Mouse (Mus musculus) liver, embryonic 14.5 days (tissue): ENCODE results near the gene Samt1. TPM values are rescaled to one million over a fixed set of nuclear protein-coding genes. Genes with fewer than 3 reads are reported as not detected.
"Not testable (repeated sequence)": the region's sequence is repeated elsewhere in the genome, so short reads cannot be mapped to it uniquely, and the experiment has no call there.

Experiments used
- ATAC-seq: fragments of 200-750 bp; cut with Nextera tagmentation; 2 replicates; pipeline ENCODE4 v1.8.0; 2017; ENCODE audit warnings: moderate number of reproducible peaks, mild to moderate bottlenecking, moderate library complexity; ENCODE audit not compliant: insufficient read depth
- DNase-seq, 3 experiments: peaks; one replicate each; pipeline ENCODE4 v3.0.0-alpha.2; 2012 to 2013; ENCODE audit warnings: low read depth in 3 of 3, low spot score in 3 of 3
- H3K27ac ChIP-seq: fragments of 300-500 bp; sonication (generic); 2 replicates; pipeline ENCODE4 v1.5.1; 2014; ENCODE audit warnings: moderate library complexity, mild to moderate bottlenecking, control low read depth, inconsistent platforms
- H3K27me3 ChIP-seq: fragments of 300-500 bp; sonication (generic); 2 replicates; pipeline ENCODE4 v1.6.1; 2014; ENCODE audit warnings: mild to moderate bottlenecking, low read length, moderate library complexity; ENCODE audit not compliant: control insufficient read depth, insufficient read depth
- H3K36me3 ChIP-seq: fragments of 300-500 bp; sonication (generic); replicated peaks from 2 replicates; pipeline ENCODE4 v1.6.1; 2014; ENCODE audit warnings: low read depth; ENCODE audit not compliant: control insufficient read depth, insufficient read depth
- H3K4me1 ChIP-seq, 2 experiments: fragments of 200-500 bp in 1 of 2; fragments of 300-500 bp in 1 of 2; sonication (generic) in 1 of 2; replicated peaks; 2 replicates each; pipeline ENCODE4 v1.6.1; 2012 to 2014; ENCODE audit warnings: antibody characterized with exemption in 1 of 2, inconsistent platforms in 1 of 2, low read length in 1 of 2; ENCODE audit not compliant: control insufficient read depth in 2 of 2, insufficient read depth in 2 of 2
- H3K4me2 ChIP-seq: fragments of 300-500 bp; sonication (generic); 2 replicates; pipeline ENCODE4 v1.6.1; 2014; ENCODE audit warnings: low read depth, mild to moderate bottlenecking, control low read depth, moderate library complexity
- H3K4me3 ChIP-seq, 2 experiments: fragments of 200-500 bp in 1 of 2; fragments of 300-500 bp in 1 of 2; sonication (generic) in 1 of 2; 2 replicates each; pipeline ENCODE4 v1.5.1; 2012 to 2014; ENCODE audit warnings: low read depth in 2 of 2, low read length in 2 of 2, mild to moderate bottlenecking in 2 of 2, control low read depth in 1 of 2, inconsistent platforms in 1 of 2, moderate library complexity in 1 of 2; ENCODE audit not compliant: insufficient read depth in 1 of 2
- H3K9ac ChIP-seq: fragments of 300-500 bp; sonication (generic); replicated peaks from 2 replicates; pipeline ENCODE4 v1.6.1; 2014; ENCODE audit warnings: mild to moderate bottlenecking, control low read depth, moderate library complexity
- H3K9me3 ChIP-seq: fragments of 300-500 bp; sonication (generic); 2 replicates; pipeline ENCODE4 v1.6.1; 2016; ENCODE audit warnings: low read length, mixed read lengths; ENCODE audit not compliant: control insufficient read depth
- CTCF ChIP-seq: IDR thresholded peaks from 2 replicates; pipeline ENCODE4 v1.5.1; 2016; ENCODE audit warnings: antibody characterized with exemption, low read depth, control low read depth
- EP300 ChIP-seq: IDR thresholded peaks from 2 replicates; pipeline ENCODE4 v1.6.1; 2016; ENCODE audit warnings: antibody characterized with exemption, low read depth
- WGBS: fragments of 180-500 bp; shearing (Covaris S2); extraction: QIAGEN DNeasy Blood & Tissue Kit; methylation state at CpG from one replicate; pipeline ENCODE4 v1.1.7; 2014; ENCODE audit not compliant: insufficient replicate concordance; 5-methylcytosine and 5-hydroxymethylcytosine counted together
- polyA plus RNA-seq, 2 experiments: library from polyadenylated mRNA; depleted of rRNA in 1 of 2; stranded (reverse) in 1 of 2; unstranded in 1 of 2; fragments of >200 nt; fragmentation: Nextera tagmentation in 1 of 2; extraction: Ambion mirVana in 1 of 2; gene quantifications; 2 replicates each; pipeline versions ENCODE4 v1.2.1 to v1.2.3; 2012 to 2014

Samt1 gene
- polyA plus RNA-seq (2012; rRNA removed), result not detected in 2 replicates
- polyA plus RNA-seq (2014; fragmentation: Nextera tagmentation; extraction: Ambion mirVana), result not detected in 2 replicates

- not testable (repeated sequence) for H3K27ac ChIP-seq, DNase-seq, ATAC-seq, H3K27me3 ChIP-seq, H3K4me1 ChIP-seq, H3K36me3 ChIP-seq, H3K9ac ChIP-seq, H3K9me3 ChIP-seq, H3K4me2 ChIP-seq, H3K4me3 ChIP-seq
These were observed at the start of gene Samt1 for GRCm38 (mm10) chrX:154012540-154012939. Gene Samt1, minus strand, starts transcription at chrX:154012640.

GRCm38 (mm10) chrX:154054939-154055338 lies 42.5 kb upstream of the Samt1 start, which contains the start of gene Gm10057:
Gene Gm10057, minus strand, starts transcription at chrX:154055039.
- not testable (repeated sequence) for H3K4me2 ChIP-seq, H3K9ac ChIP-seq, H3K4me3 ChIP-seq, DNase-seq, H3K36me3 ChIP-seq, H3K4me1 ChIP-seq, H3K27me3 ChIP-seq, ATAC-seq, H3K9me3 ChIP-seq, H3K27ac ChIP-seq

GRCm38 (mm10) chrX:154033727-154034126 lies 21.3 kb upstream of the Samt1 start, which contains the start of gene 4921511M17Rik:
Gene 4921511M17Rik, minus strand, starts transcription at chrX:154033827.
- H3K4me2 ChIP-seq, H3K9me3 ChIP-seq, H3K4me3 ChIP-seq, DNase-seq, ATAC-seq, H3K27ac ChIP-seq, H3K9ac ChIP-seq, H3K27me3 ChIP-seq, H3K36me3 ChIP-seq, H3K4me1 ChIP-seq: not testable (repeated sequence)

GRCm38 (mm10) chrX:153976914-153977313 lies 35.5 kb downstream of the Samt1 start:
- H3K4me3 ChIP-seq, H3K9me3 ChIP-seq, H3K27ac ChIP-seq, DNase-seq, H3K4me2 ChIP-seq, H3K4me1 ChIP-seq, H3K27me3 ChIP-seq, ATAC-seq, H3K36me3 ChIP-seq, H3K9ac ChIP-seq: not testable (repeated sequence)
- WGBS, result no CpG with 5 or more reads among the region's 2 CpGs

- 5% methylated on average over 4 of the region's 4 CpGs for WGBS
- not testable (repeated sequence) for H3K9me3 ChIP-seq, H3K27me3 ChIP-seq, H3K27ac ChIP-seq, H3K36me3 ChIP-seq, H3K4me2 ChIP-seq, DNase-seq, H3K9ac ChIP-seq, H3K4me1 ChIP-seq, H3K4me3 ChIP-seq, ATAC-seq
These were observed 36.0 kb downstream of the Samt1 start for GRCm38 (mm10) chrX:153976467-153976866.

- TF ChIP-seq CTCF (peak; percentile 51), EP300 (no peak)
- Histone ChIP-seq H3K4me1 (no peaks in the 10 kb centered on the region), H3K36me3 (no peaks in the 10 kb centered on the region), H3K9ac (no peak overlapping the region), H3K27ac (no peak overlapping the region), H3K4me2 (no peak overlapping the region), H3K27me3 (no peaks in the 10 kb centered on the region), H3K4me3 (no peak overlapping the region), H3K9me3 (no peaks in the 10 kb centered on the region)
- no peak for DNase-seq
- no peak for ATAC-seq
- WGBS, result 28% methylated on average over 2 of the region's 2 CpGs
These were observed 38.0 kb downstream of the Samt1 start for GRCm38 (mm10) chrX:153974450-153974849.

- H3K4me2 ChIP-seq, H3K4me3 ChIP-seq, H3K9me3 ChIP-seq, H3K4me1 ChIP-seq, ATAC-seq, H3K27ac ChIP-seq, H3K9ac ChIP-seq, H3K36me3 ChIP-seq, DNase-seq, H3K27me3 ChIP-seq: not testable (repeated sequence)
- WGBS, result no CpG with 5 or more reads among the region's 2 CpGs
These were observed 59.6 kb downstream of the Samt1 start for GRCm38 (mm10) chrX:153952866-153953265.
